Mouse (Mus musculus) heart, postnatal 36 days (tissue): ENCODE measurements at regions not wholly inside any gene's neighbourhood (a gene's known extent, or its start where the extent isn't known, plus 50 kb on each side); places are given as distances from the start of the nearest gene placed in this dataset.
"Not testable (repeated sequence)": the region's sequence is repeated elsewhere in the genome, so short reads cannot be mapped to it uniquely, and the experiment has no call there.

Experiments
- DNase-seq, 2 experiments: peaks; one replicate each; pipeline ENCODE4 v3.0.0; 2021 to 2022
- intact Hi-C: fragments of 180-260 bp; cut with DNase I; formaldehyde crosslinking; loops from one replicate; pipeline ENCODE4 v1.15.1; 2025

GRCm38 (mm10) chr3:155962496-155962895 lies 599.1 kb upstream of the Negr1 start:
- intact Hi-C loops, DNase-seq: not testable (repeated sequence)

- intact Hi-C loops, result no loop called here
- DNase-seq, result no peak
These were observed 582.0 kb upstream of the Negr1 start for GRCm38 (mm10) chr3:155979636-155980035.

- intact Hi-C loops, result no loop called here
- DNase-seq, result no peak
These were observed 567.5 kb upstream of the Negr1 start for GRCm38 (mm10) chr3:155994044-155994443.

GRCm38 (mm10) chr3:156017676-156018230 lies 543.8 kb upstream of the Negr1 start:
- DNase-seq, result no peak
- intact Hi-C loops, result no loop called here

GRCm38 (mm10) chr3:156028602-156029188 lies 532.9 kb upstream of the Negr1 start:
- intact Hi-C loops, result no loop called here
- DNase-seq, result no peak

GRCm38 (mm10) chr3:156070257-156070656 lies 491.3 kb upstream of the Negr1 start:
- DNase-seq, result no peak
- intact Hi-C loops, result no loop called here

- intact Hi-C loops, result no loop called here
- DNase-seq, result no peak
These were observed 479.3 kb upstream of the Negr1 start for GRCm38 (mm10) chr3:156082268-156082667.

GRCm38 (mm10) chr3:156093689-156094088 lies 467.9 kb upstream of the Negr1 start:
- intact Hi-C loops, result no loop called here

GRCm38 (mm10) chr3:156094990-156095389 lies 466.6 kb upstream of the Negr1 start:
- no peak for DNase-seq
- intact Hi-C loops, result no loop called here

More at GRCm38 (mm10) chr3:156093689-156094088, 467.9 kb upstream of the Negr1 start:
- no peak for DNase-seq

- intact Hi-C loops, result no loop called here
- no peak for DNase-seq
These were observed 455.8 kb upstream of the Negr1 start for GRCm38 (mm10) chr3:156105788-156106187.

- intact Hi-C loops, result no loop called here
- no peak for DNase-seq
These were observed 441.3 kb upstream of the Negr1 start for GRCm38 (mm10) chr3:156120341-156120740.

- no peak for DNase-seq
- intact Hi-C loops, result no loop called here
These were observed 430.0 kb upstream of the Negr1 start for GRCm38 (mm10) chr3:156131598-156131997.

- no peak for DNase-seq
- intact Hi-C loops, result no loop called here
These were observed 420.2 kb upstream of the Negr1 start for GRCm38 (mm10) chr3:156141355-156141754.

- intact Hi-C loops, result no loop called here
These were observed 412.3 kb upstream of the Negr1 start for GRCm38 (mm10) chr3:156149322-156149721.

GRCm38 (mm10) chr3:156170076-156170475 lies 391.5 kb upstream of the Negr1 start:
- intact Hi-C loops, result no loop called here
- DNase-seq, result no peak

More at GRCm38 (mm10) chr3:156149322-156149721, 412.3 kb upstream of the Negr1 start:
- no peak for DNase-seq

- DNase-seq, result no peak
- intact Hi-C loops, result no loop called here
These were observed 362.9 kb upstream of the Negr1 start for GRCm38 (mm10) chr3:156198688-156199087.

- intact Hi-C loops, result no loop called here
- DNase-seq, result no peak
These were observed 361.7 kb upstream of the Negr1 start for GRCm38 (mm10) chr3:156199749-156200467.

GRCm38 (mm10) chr3:156205246-156205645 lies 356.3 kb upstream of the Negr1 start:
- no peak for DNase-seq
- intact Hi-C loops, result no loop called here

GRCm38 (mm10) chr3:156208420-156208819 lies 353.2 kb upstream of the Negr1 start:
- DNase-seq, result no peak
- intact Hi-C loops, result no loop called here

GRCm38 (mm10) chr3:156210827-156211226 lies 350.8 kb upstream of the Negr1 start:
- no peak for DNase-seq

GRCm38 (mm10) chr3:156214823-156215222 lies 346.8 kb upstream of the Negr1 start:
- DNase-seq, result no peak
- intact Hi-C loops, result no loop called here

More at GRCm38 (mm10) chr3:156210827-156211226, 350.8 kb upstream of the Negr1 start:
- intact Hi-C loops, result no loop called here

- intact Hi-C loops, result no loop called here
- DNase-seq, result no peak
These were observed 329.5 kb upstream of the Negr1 start for GRCm38 (mm10) chr3:156232111-156232510.
